Mouse (Mus musculus) liver, postnatal 0 days (tissue): ENCODE measurements around the gene Htra1. TPM values are rescaled to one million over a fixed set of nuclear protein-coding genes. Genes with fewer than 3 reads are reported as not detected.

ENCODE experiments used
- ATAC-seq: fragments of 200-750 bp; cut with Nextera tagmentation; 2 replicates; pipeline ENCODE4 v1.8.0; 2017; ENCODE audit warnings: mild to moderate bottlenecking, moderate library complexity
- DNase-seq: peaks from one replicate; pipeline ENCODE4 v3.0.0-alpha.2; 2016
- H3K27ac ChIP-seq: fragments of 300-500 bp; sonication (generic); 2 replicates; pipeline ENCODE4 v1.5.1; 2014; ENCODE audit warnings: antibody characterized with exemption, moderate library complexity, mild to moderate bottlenecking, low read depth
- H3K27me3 ChIP-seq: fragments of 300-500 bp; sonication (generic); 2 replicates; pipeline ENCODE4 v1.6.1; 2014; ENCODE audit warnings: low read length, control low read depth, mixed read lengths; ENCODE audit not compliant: insufficient read depth
- H3K36me3 ChIP-seq: fragments of 300-500 bp; sonication (generic); replicated peaks from 2 replicates; pipeline ENCODE4 v1.6.1; 2014; ENCODE audit warnings: mild to moderate bottlenecking, control low read depth, low read length, moderate library complexity, mixed read lengths; ENCODE audit not compliant: insufficient read depth
- H3K4me1 ChIP-seq: fragments of 300-500 bp; sonication (generic); 2 replicates; pipeline ENCODE4 v1.6.1; 2014; ENCODE audit warnings: antibody characterized with exemption, mild to moderate bottlenecking, control low read depth; ENCODE audit not compliant: insufficient read depth
- H3K4me2 ChIP-seq: fragments of 300-500 bp; sonication (generic); 2 replicates; pipeline ENCODE4 v1.6.1; 2014; ENCODE audit warnings: low read depth, mild to moderate bottlenecking, low read length, moderate library complexity, mixed read lengths
- H3K4me3 ChIP-seq: fragments of 300-500 bp; sonication (generic); 2 replicates; pipeline ENCODE4 v1.5.1; 2014; ENCODE audit warnings: low read depth, low read length
- H3K9ac ChIP-seq: fragments of 300-500 bp; sonication (generic); replicated peaks from 2 replicates; pipeline ENCODE4 v1.6.1; 2014; ENCODE audit warnings: mild to moderate bottlenecking, moderate library complexity
- H3K9me3 ChIP-seq: fragments of 300-500 bp; sonication (generic); 2 replicates; pipeline ENCODE4 v1.6.1; 2016; ENCODE audit warnings: mild to moderate bottlenecking, control low read depth, low read length, mixed read lengths
- CTCF ChIP-seq: sonication (generic); IDR thresholded peaks from 2 replicates; pipeline ENCODE4 v1.5.1; 2016; ENCODE audit warnings: antibody characterized with exemption, low read depth
- EP300 ChIP-seq: IDR thresholded peaks from 2 replicates; pipeline ENCODE4 v1.6.1; 2016; ENCODE audit warnings: antibody characterized with exemption, low read depth, mild to moderate bottlenecking
- WGBS: fragments of 180-500 bp; shearing (Covaris S2); extraction: QIAGEN DNeasy Blood & Tissue Kit; methylation state at CpG from one replicate; pipeline ENCODE4 v1.1.7; 2014; ENCODE audit not compliant: insufficient replicate concordance; 5-methylcytosine and 5-hydroxymethylcytosine counted together
- polyA plus RNA-seq: library from polyadenylated mRNA; unstranded; fragments of >200 nt; fragmentation: Nextera tagmentation; extraction: Ambion mirVana; gene quantifications from 2 replicates; pipeline ENCODE4 v1.2.1, GENCODE M21; 2015

The Htra1 gene
- polyA plus RNA-seq, 1 experiment from 2014 or later: 0.61 TPM

DNA sequence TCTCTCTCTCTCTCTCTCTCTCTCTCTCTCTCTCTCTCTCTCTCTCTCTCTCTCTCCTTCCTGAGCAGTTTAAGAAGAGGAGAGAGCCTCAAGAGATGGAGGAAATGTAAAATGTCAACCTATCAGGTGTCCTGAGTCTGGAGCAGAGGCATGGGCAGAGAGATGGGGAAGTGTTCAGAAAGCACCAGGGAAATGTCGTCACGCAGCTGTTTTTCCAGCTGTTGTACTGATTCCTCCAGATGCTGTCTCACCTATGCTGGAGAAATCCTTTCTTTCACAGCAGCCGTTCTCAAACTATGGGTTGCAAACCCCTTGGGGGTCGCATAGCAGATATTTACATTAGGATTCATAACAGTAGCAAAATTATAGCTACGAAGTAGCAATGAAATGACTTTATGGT is 30.5 kb downstream of the Htra1 start:
- no peak overlapping the region for H3K4me3 ChIP-seq
- H3K9ac ChIP-seq: no peak overlapping the region
- TF ChIP-seq CTCF (no peak), EP300 (no peak)
- no peaks in the 10 kb centered on the region for H3K9me3 ChIP-seq
- no peaks in the 10 kb centered on the region for H3K27me3 ChIP-seq
- WGBS: 68% methylated on average over 5 of the region's 5 CpGs
- ATAC-seq (no peak), DNase-seq (no peak)
- H3K4me2 ChIP-seq: no peak overlapping the region
- no peaks in the 10 kb centered on the region for H3K36me3 ChIP-seq
- no peak overlapping the region for H3K27ac ChIP-seq
- no peaks in the 10 kb centered on the region for H3K4me1 ChIP-seq

DNA sequence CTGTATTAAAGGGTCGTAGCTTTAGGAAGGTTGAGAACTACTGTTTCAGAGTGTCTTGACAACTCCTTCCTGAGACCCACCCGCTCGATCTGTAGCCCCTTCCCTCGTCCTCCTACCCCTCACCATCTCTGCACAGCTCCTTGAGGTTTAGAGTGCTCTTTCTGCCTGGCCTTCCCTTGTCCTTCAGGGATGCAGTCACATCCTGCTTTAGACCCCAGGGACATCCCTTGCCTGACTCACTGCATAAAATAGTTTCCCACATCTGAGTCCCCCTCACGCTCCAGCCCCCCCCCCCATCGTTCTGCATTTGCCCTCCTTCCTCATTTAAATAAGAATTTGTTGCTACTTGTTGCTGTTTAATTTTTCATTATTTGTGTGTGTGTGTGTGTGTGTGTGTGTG is 31.0 kb downstream of the Htra1 start:
- no peaks in the 10 kb centered on the region for H3K9me3 ChIP-seq
- H3K4me3 ChIP-seq: no peak overlapping the region
- WGBS: 66% methylated on average over 5 of the region's 6 CpGs
- ATAC-seq (no peak), DNase-seq (no peak)
- H3K9ac ChIP-seq: no peak overlapping the region
- H3K27ac ChIP-seq: no peak overlapping the region
- no peaks in the 10 kb centered on the region for H3K36me3 ChIP-seq
- no peaks in the 10 kb centered on the region for H3K4me1 ChIP-seq
- no peaks in the 10 kb centered on the region for H3K27me3 ChIP-seq
- TF ChIP-seq EP300: no peak
- TF ChIP-seq CTCF: no peak
- no peak overlapping the region for H3K4me2 ChIP-seq

GRCm38 (mm10) chr7:130967901-130968300 is 32.0 kb downstream of the Htra1 start:
- DNase-seq: no peak

GRCm38 (mm10) chr7:130968537-130968936 is 32.6 kb downstream of the Htra1 start:
- Histone ChIP-seq H3K4me1 (no peaks in the 10 kb centered on the region), H3K4me3 (no peak overlapping the region), H3K27me3 (no peaks in the 10 kb centered on the region), H3K27ac (no peak overlapping the region), H3K4me2 (no peak overlapping the region), H3K9me3 (no peaks in the 10 kb centered on the region), H3K36me3 (no peaks in the 10 kb centered on the region), H3K9ac (no peak overlapping the region)
- no peak for DNase-seq
- WGBS: 54% methylated on average over 7 of the region's 7 CpGs
- peak; percentile 41 for ATAC-seq
- TF ChIP-seq EP300 (no peak), CTCF (peak; percentile 31; the same call in 1 of the 2 replicates)

More at GRCm38 (mm10) chr7:130967901-130968300, 32.0 kb downstream of the Htra1 start:
- ATAC-seq: no peak
- Histone ChIP-seq H3K4me3 (no peak overlapping the region), H3K4me1 (no peaks in the 10 kb centered on the region), H3K36me3 (no peaks in the 10 kb centered on the region), H3K4me2 (no peak overlapping the region), H3K9ac (no peak overlapping the region), H3K27me3 (no peaks in the 10 kb centered on the region), H3K9me3 (no peaks in the 10 kb centered on the region), H3K27ac (no peak overlapping the region)
- TF ChIP-seq CTCF (no peak), EP300 (no peak)
- 74% methylated on average over 6 of the region's 6 CpGs for WGBS

DNA sequence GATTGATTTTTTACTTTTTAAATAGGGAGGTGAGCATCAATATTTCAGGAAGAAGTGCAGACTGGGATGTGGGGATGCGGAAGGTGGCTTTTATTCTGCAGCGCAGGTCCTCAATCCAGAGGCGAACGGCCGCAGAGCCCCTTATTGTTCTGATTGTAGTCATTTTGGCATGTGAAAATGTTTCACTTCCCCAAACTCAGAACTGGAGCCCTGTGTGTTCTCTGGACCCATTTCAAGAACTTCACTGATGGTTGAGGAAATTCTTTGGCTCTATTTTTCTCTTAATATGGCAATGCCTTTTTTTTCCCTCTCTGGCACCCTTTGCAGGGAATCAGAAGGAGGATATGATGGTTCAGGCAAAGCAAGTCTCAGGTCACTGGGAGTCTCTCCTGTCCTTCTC is 33.2 kb downstream of the Htra1 start:
- TF ChIP-seq EP300 (no peak), CTCF (no peak)
- 76% methylated on average over 5 of the region's 5 CpGs for WGBS
- Histone ChIP-seq H3K36me3 (no peaks in the 10 kb centered on the region), H3K4me2 (no peak overlapping the region), H3K9me3 (no peaks in the 10 kb centered on the region), H3K27ac (no peak overlapping the region), H3K27me3 (no peaks in the 10 kb centered on the region), H3K4me3 (no peak overlapping the region), H3K9ac (no peak overlapping the region), H3K4me1 (no peaks in the 10 kb centered on the region)
- DNase-seq: no peak
- ATAC-seq: no peak

- H3K9me3 ChIP-seq: no peaks in the 10 kb centered on the region
- H3K27ac ChIP-seq: no peak overlapping the region
- TF ChIP-seq EP300 (no peak), CTCF (no peak)
- ATAC-seq: no peak
- WGBS: 62% methylated on average over 3 of the region's 3 CpGs
- no peak for DNase-seq
- no peak overlapping the region for H3K4me3 ChIP-seq
- no peak overlapping the region for H3K4me2 ChIP-seq
- no peaks in the 10 kb centered on the region for H3K27me3 ChIP-seq
- no peaks in the 10 kb centered on the region for H3K36me3 ChIP-seq
- H3K9ac ChIP-seq: no peak overlapping the region
- no peaks in the 10 kb centered on the region for H3K4me1 ChIP-seq
Measured at GRCm38 (mm10) chr7:130969507-130969906, 33.6 kb downstream of the Htra1 start.

GRCm38 (mm10) chr7:130972767-130973166 is 36.9 kb downstream of the Htra1 start:
- ATAC-seq (no peak), DNase-seq (no peak)
- H3K27ac ChIP-seq: no peak overlapping the region
- 83% methylated on average over 9 of the region's 9 CpGs for WGBS
- no peaks in the 10 kb centered on the region for H3K36me3 ChIP-seq
- no peaks in the 10 kb centered on the region for H3K27me3 ChIP-seq
- H3K9me3 ChIP-seq: no peaks in the 10 kb centered on the region
- TF ChIP-seq CTCF (no peak), EP300 (no peak)
- H3K4me2 ChIP-seq: no peak overlapping the region
- no peak overlapping the region for H3K9ac ChIP-seq
- H3K4me3 ChIP-seq: no peak overlapping the region
- no peaks in the 10 kb centered on the region for H3K4me1 ChIP-seq
